Mouse (Mus musculus) WW6 (cell line): ENCODE results near the gene Cmip.

ENCODE experiments used
- DNase-seq: peaks from one replicate; pipeline ENCODE4 v3.0.0-alpha.2; 2013; ENCODE audit warnings: low read depth, low spot score

Gene Cmip

GRCm38 (mm10) chr8:117374087-117374486 lies 117.2 kb downstream of the Cmip start:
- no peak for DNase-seq

GRCm38 (mm10) chr8:117376997-117377396 lies 120.1 kb downstream of the Cmip start:
- no peak for DNase-seq

GRCm38 (mm10) chr8:117378625-117379024 lies 121.8 kb downstream of the Cmip start:
- no peak for DNase-seq

GRCm38 (mm10) chr8:117379131-117379530 lies 122.3 kb downstream of the Cmip start:
- no peak for DNase-seq

- DNase-seq: no peak
Measured at GRCm38 (mm10) chr8:117380796-117381195, 123.9 kb downstream of the Cmip start.

- DNase-seq: no peak
Measured at GRCm38 (mm10) chr8:117386142-117386541, 129.3 kb downstream of the Cmip start.

- DNase-seq: no peak
Measured at GRCm38 (mm10) chr8:117387642-117388041, 130.8 kb downstream of the Cmip start.

DNA sequence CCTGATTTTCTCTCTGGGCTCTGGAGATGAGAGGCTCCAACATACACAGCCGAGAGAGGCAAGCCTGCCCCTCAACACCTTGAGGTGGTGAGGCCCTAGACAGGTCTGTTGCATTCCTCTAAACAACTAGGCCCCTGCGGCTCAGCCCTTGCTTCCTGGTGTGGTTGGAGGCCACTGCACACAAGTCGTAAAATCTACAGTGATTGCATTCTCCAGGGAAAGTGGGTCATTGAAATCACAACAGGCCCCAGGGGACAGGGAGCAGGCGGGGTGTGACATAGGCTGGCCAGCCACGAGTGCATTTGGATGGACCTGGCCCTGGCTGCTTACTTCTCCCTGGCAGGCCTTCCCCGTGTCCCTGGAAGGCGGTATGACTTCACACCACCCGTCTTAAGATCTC lies 131.5 kb downstream of the Cmip start:
- no peak for DNase-seq

GRCm38 (mm10) chr8:117393853-117394252 lies 137.0 kb downstream of the Cmip start:
- DNase-seq: no peak

DNA sequence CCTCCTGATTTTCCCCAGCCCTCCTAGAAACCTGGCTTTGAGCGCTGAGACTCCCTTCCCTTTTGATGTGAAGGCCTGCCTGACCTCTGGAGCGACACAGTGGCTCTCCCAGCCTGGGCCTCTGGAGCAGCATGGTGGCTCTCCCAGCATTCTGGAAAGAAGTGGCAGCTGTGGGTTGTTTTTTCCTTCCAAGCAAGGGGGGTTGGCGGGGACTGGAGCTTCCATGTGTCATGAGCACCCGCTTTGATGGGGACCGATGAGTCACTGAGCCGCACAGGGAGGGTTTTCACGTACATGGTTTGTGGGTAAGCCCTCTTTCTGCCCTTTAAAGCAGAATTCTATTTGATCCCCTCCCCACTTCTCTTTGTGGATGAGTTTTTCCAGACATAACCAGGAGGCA lies 138.2 kb downstream of the Cmip start:
- DNase-seq: no peak

- no peak for DNase-seq
Measured at GRCm38 (mm10) chr8:117396884-117397283, 140.0 kb downstream of the Cmip start.

DNA sequence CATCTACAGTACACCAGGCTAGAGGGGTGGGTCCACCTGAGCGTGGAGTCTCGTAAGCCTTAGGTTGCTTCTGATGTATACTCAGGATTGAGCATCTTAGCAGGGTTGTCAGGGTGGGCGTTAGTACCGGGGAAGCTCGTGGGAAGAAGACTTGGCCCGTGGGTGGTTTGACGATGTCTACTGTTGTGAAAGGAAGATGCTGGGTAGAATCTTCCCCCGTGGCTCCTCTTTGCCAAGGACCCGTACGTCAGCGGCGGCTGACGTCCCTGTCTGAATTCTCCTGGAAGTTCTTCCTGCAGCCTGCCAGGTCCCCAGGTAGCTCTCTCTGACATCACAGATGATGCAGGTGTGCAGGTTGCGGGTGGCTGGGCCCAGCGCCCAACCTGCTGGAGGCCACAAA lies 140.9 kb downstream of the Cmip start:
- DNase-seq: no peak

DNA sequence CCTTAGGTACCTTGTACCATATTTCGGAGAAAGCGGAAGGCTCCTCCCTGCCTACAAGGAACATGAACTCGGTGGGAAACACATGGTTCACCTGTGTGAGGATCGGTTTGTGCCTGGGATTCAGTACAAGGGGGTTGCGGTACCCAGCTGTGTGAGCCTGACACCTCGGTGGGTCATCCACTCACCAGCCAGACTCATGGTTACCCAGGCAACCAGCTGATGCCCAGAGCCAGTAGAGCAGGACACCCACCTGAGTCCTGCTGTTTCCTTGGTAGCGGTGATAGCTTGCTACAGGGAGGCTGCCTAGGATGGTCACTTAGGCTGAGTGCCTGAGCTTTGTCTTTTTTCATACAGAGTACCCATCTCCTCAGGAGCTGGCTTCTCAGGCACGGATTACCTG lies 142.4 kb downstream of the Cmip start:
- DNase-seq: no peak

DNA sequence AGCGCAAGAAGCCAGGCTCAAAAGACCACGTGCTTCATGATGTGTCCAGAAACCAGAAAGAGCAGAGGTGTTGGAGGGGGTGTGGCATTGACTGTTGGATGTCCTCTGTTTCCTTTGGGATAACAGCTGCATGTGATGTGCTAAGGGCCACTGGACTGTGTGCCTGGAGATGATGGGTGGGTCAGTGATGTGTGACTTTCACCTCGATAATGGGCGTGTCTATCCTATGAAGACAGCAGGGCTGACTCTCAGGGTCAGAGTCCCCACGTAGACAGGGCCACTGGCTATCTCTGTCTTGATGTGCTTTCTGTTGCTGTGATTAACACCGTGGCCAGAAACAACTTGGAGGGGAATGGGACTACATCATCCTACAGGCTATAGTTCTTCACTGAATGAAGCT lies 144.0 kb downstream of the Cmip start:
- no peak for DNase-seq

GRCm38 (mm10) chr8:117401880-117402279 lies 145.0 kb downstream of the Cmip start:
- DNase-seq: no peak

DNA sequence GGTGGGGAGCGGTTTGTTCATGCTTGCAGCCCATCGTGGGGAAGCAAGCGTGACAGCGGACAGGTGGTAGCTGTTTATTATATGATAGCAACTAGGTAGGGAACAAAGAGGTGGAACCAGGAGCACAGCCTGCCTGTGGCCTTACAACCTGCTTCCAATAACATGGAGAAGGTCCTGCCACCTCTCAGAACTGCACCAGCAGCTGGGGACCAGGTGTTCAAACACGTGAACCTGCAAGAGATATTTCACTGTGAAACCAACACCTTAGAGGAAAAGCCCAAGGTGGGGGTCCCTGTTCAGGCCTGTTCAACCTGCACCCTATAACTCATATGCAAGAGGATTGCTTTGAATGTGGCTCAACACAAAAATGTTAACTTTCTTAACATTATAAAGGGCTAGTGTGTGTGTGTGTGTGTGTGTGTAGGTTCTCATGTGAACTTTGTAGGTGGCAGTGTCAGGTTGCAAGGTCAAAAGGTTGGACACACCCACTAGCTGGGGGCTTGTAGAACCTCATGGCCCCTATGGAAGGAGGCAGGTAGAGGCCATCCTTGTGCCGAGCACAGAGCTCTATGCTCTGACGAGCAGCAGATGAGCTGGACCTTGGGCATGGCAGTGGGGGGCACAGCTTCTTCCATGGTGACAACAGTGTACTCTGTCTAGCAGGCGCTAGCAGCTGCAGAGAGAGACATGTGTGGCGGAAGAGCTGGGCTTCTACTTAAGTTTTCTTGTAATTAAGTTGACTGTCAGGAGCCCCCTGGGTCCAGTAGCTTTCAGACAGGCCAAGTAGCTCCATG lies 146.2 kb downstream of the Cmip start:
- no peak for DNase-seq

DNA sequence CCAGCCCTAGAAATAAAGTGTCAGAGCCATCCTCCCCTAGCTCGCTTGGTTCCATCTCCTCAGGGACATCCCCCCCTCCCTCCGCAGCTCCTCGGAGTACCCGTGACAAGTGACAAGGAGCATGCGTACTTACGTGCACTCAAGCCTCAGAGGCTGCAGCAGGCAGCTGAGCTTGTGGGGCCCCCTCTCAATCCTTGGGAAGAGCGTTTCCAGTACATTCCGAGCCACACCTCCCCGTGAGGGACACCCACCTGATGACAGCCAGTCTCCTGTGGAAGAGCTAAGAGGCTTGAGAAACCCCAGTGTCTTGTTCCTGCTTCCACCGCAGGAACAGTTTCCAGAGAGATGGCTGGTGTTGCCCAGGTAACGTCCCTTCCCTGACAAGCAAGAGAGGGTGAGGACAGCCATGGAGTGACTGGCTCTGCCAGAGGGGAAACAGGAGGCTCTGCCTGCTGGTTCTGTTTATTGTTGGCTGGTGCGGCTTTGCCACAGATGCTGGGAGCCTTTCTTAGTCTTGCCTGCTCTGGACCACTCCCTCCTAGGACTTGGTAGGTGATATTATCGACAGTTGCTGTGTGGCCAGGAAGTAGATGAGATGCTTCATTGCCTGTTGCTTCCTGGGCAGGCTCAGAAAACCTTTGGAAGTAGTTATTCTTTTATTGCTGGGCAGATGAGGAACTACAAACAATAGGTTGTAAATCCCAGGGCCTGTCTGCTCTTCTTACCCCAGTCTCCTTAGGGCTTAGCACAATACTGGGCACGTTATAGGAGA lies 147.0 kb downstream of the Cmip start:
- DNase-seq: no peak

- no peak for DNase-seq
Measured at GRCm38 (mm10) chr8:117406081-117406480, 149.2 kb downstream of the Cmip start.

DNA sequence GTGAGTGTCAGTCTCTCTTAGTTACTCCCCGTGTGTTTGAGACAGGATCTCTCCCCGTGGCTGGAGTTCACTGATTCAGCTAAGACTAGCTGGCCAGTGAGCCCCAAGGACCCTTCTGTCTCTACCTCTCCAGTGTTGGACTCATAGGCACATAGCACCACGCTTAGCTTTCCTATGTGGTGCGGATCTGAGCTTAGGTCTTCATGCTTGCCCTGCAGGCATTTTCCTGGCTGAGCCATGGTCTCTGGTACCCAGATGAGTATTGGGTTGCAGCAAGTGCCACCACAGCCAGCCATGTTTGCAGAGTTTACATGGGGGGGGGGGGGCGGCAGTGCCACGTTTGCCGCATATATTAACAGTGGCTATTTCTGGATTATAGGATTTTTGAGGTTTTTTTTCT lies 151.8 kb downstream of the Cmip start:
- DNase-seq: no peak

GRCm38 (mm10) chr8:117409056-117409455 lies 152.2 kb downstream of the Cmip start:
- no peak for DNase-seq

DNA sequence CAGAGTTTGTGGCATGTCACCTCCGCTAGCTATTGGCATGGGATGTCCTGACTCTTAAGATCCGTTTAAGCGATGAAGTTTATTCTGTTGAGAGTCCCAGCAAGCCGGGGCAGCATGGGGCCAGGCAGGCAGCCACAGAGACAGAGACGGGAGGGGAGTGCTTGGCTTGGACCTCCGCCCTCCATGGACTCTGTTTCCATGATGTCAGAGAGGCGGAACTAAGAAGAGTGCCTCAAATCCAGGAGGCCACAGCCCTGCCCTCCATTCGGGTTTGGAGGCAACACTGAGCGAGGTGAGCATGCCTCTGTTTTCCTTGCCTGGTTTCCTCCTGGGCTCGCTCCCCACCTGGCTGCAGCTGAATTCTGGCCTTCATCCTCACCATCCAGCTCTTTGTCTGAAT lies 153.5 kb downstream of the Cmip start:
- no peak for DNase-seq

- no peak for DNase-seq
Measured at GRCm38 (mm10) chr8:117410901-117411300, 154.0 kb downstream of the Cmip start.

DNA sequence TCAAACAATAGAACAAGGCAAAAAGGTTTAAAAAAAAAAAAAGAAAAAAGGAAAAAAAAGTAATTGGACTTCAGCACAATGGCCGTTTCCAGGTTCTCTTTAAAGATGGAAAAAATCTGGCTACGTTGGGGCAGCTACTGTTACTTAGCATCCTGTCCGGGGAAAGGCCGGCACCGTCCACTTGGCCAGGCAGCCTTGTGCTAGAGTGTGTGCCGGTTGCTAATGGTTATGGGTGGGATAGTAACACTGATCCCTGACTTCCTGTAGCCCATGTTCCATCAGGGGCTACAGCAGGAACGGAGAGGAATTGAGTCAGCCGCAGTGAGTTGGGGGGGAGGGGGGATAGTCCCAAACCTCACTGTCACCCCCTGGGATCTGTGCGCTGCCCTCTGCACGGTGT lies 155.4 kb downstream of the Cmip start:
- DNase-seq: no peak
